Mouse (Mus musculus) adrenal gland (tissue): Measurements from ENCODE around the gene Ano1.

ENCODE experiments used
- intact Hi-C: fragments of 180-260 bp; cut with DNase I; formaldehyde crosslinking; loops from one replicate; pipeline ENCODE4 v1.15.1; 2025

Gene Ano1

GRCm38 (mm10) chr7:144640817-144641216 is 111.0 kb downstream of the Ano1 start:
- intact Hi-C loops: no loop called here

GRCm38 (mm10) chr7:144636000-144636399 is 115.8 kb downstream of the Ano1 start:
- intact Hi-C loops: no loop called here

- intact Hi-C loops: no loop called here
Observed at GRCm38 (mm10) chr7:144634875-144635274, 116.9 kb downstream of the Ano1 start.

DNA sequence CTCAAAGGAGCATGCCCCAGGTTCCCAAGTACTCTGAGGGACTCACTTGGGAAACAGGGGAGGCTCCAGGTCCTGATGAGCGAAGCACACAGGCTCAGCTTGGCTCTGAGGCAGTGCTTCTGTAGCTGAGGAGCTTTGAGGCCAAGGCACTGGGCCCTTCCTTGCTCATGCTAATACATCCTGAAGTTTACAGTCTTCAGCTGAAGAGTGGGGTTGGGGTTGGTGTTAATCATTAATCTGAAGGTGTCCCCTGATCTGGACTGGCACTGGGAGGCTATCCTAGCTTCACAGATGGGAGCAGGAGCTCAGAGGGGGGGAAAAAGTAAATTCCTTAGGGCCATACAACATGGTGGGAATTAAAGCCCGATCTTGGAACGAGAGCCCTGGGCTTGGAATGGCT is 117.3 kb downstream of the Ano1 start:
- intact Hi-C loops: no loop called here

DNA sequence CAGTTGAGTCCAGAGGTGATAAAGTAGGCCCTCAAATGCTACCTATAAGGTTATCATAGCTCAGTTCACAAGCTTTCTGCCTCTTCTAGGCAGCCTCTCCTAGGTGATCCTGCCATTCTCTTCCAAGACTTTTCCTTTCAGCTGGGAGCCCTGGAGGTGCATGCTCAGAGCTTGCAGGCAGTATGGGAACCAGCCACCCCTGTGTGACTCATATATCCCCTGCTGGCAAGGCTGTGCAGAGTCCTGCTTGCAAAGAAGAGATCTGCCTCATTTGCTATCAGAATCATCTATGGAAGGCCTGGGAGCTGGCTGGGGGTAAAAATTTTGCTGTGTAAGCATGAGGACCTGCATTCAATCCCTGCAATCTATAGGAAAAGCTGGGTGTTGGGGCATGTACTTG is 119.5 kb downstream of the Ano1 start:
- intact Hi-C loops: no loop called here

- intact Hi-C loops: no loop called here
Observed at GRCm38 (mm10) chr7:144630622-144631021, 121.2 kb downstream of the Ano1 start.

- intact Hi-C loops: no loop called here
Observed at GRCm38 (mm10) chr7:144628334-144628915, 123.3 kb downstream of the Ano1 start.

- intact Hi-C loops: no loop called here
Observed at GRCm38 (mm10) chr7:144627606-144628333, 124.0 kb downstream of the Ano1 start.

- intact Hi-C loops: no loop called here
Observed at GRCm38 (mm10) chr7:144626042-144626441, 125.7 kb downstream of the Ano1 start.

GRCm38 (mm10) chr7:144620721-144621681 is 130.8 kb downstream of the Ano1 start:
- intact Hi-C loops: no loop called here

DNA sequence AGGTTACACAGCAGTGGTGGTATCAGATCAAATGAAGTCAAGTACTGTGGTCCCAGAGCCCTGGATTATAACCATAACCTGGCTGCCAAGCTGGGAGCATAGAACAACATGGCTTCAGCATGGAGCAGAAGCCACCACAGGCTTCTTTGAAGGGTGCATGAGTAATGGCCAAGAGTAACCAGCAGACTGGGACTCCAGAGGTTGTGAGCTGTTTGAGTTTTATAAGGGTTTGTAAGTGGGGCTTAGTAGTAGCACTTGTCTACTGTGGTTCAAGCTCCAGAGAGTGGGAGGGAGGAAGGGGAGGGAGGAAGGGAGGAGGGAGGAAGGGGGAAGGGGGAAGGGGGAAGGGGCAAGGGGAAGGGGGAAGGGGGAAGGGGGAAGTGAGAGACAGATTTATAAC is 131.5 kb downstream of the Ano1 start:
- intact Hi-C loops: no loop called here

DNA sequence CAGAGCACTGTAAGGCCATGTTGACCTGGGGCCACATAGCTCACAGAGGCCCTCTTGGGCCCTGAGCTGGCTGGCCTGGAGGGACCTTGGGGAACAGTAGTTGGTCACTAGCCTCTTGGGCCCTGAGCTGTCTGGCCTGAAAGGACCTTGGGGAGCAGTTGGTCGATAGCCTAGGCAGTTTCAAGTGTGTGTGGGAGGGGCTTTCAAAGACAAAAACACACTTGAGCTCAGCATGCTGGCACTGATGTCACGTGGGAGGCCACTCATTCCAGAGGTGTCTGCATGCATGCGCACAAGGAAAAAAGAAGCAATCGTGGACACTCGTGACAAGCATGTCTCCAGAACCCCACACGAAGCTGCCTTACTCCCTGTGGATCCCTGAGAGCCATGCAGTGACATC is 136.4 kb downstream of the Ano1 start:
- intact Hi-C loops: no loop called here

DNA sequence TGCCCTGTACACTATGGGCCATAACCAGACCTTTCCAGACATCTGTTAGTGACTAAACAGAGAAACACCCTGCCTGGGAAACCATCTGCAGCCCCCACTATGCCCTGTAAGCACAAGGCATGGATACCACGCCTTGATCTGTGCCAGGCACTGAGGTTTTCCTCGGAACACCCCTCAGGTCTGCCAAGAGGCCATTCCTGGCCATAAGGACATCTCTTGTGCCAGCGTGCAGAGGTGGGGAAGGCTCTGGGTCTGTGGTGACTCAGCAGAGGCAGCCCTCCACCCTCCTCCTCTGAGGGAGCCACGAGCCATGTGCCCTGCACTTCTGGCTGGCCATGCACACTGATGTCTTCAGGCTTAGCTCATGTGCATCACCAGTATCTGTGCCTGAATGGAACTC is 138.9 kb downstream of the Ano1 start:
- intact Hi-C loops: no loop called here

- intact Hi-C loops: no loop called here
Observed at GRCm38 (mm10) chr7:144612351-144612750, 139.4 kb downstream of the Ano1 start.

- intact Hi-C loops: no loop called here
Observed at GRCm38 (mm10) chr7:144611595-144611994, 140.2 kb downstream of the Ano1 start.

DNA sequence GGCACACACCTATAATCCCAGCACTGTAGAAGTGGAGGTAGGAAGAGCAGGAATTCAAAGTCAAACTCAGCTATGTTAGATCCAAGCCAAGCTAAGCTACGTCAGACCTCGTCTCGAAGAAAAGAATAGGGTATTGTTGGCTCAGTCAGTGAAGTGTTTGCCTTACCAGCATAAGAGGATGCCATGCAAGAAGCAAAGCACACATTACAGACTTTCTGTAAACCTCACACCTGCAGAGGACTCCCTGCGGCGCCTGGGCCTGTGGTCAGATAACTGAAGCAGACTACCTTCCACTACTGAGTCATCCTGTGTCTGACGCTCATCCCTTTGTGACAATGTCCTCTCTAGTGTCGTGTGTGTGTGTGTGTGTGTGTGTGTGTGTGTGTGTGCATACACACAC is 142.2 kb downstream of the Ano1 start:
- intact Hi-C loops: no loop called here

DNA sequence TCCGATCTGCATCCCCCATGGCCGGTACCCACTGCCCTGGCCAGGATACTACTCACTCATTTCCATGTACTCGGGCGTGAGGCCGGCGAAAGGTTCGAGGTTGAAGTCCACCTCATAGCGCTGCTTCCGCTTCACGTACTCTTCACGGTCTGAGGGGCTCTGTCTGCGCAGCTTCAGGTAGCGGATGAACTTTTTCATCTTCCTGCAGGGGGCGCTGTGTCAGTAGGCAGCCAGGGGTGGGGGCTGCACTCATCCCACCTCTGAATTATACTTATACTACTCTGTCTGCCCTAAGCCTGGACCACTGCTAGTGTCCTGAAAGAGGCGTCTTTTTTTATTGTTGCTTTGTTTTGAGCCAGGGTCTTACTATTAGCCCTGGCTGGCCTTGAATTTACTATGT is 143.9 kb downstream of the Ano1 start:
- intact Hi-C loops: no loop called here

- intact Hi-C loops: no loop called here
Observed at GRCm38 (mm10) chr7:144604735-144605134, 147.0 kb downstream of the Ano1 start.

DNA sequence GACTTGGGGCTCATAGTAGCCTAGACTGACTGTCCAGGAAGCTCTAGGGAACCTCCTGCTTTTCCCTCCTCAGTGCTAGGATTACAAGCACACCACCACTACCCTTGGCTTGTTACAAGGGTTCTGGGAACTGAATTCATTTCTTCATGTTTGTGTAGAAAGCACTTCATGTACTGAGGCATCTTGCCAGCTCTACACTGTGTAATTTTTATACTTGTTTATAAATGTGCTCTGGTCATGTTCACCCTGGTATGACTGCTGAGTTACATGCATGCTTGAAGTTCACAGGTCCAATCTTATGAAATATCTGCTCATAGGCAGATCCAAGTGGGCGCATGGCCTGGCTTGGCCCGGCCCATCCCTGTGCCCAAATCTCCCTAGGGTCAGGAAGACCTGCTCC is 147.5 kb downstream of the Ano1 start:
- intact Hi-C loops: no loop called here

DNA sequence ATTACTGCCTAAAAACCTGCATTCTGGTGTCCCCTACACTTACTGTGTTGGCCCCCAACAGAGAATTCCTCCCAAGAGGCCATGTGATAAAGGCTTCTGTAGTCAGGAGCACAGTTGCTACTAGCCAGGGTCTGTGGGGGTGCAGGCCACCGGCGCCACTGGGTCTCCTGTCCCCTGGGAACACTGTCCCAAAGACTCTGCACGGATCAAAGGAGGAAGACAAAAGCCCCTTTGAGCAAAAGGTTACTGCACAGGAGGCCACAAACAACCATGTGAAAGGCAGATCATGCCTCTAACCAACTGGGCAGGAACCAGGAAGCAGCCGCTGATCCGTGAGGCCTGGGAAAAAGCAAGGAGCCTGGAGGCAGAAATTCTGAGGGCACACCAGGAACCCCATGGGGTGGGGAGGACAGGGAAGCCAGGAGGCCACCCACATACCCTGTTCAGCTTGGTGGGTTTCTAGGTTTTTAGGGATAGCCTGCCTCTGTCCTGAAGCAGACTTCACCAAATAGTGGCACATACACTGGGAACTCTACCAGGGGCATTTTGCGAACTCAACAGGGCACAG is 151.4 kb downstream of the Ano1 start:
- intact Hi-C loops: no loop called here

- intact Hi-C loops: loop anchor here (5.0 kb wide), 2 partner anchors 108 to 308 kb away; partner anchors contain the start of gene Fgf15
Observed at GRCm38 (mm10) chr7:144589508-144589907, 162.3 kb downstream of the Ano1 start.

DNA sequence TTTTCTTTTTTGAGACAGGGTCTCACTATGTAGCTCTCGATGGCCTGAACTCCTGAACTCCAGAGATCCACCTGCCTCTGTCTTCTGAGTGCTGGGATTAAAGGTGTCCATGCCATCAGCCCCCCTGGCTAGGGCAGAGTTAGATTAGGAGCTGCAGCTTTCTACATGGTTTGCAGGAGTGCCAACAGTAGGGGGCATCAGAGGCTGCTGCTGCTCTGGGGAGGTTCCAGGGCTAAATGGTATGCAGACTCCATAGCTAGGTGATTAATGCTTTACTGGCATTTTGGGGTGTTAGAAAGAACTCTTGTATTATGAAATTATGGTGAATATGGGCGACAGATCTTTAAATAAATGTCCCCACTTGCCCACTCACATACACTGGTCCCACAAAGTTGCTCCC is 164.5 kb downstream of the Ano1 start:
- intact Hi-C loops: loop anchor here (1.0 to 5.0 kb wide), 3 partner anchors 110 to 310 kb away; partner anchors contain the start of gene Fgf15
